Mouse (Mus musculus) MEL (cell line): Measurements from ENCODE around the gene Stk11.

Experiments used
- CTCF ChIP-seq, 3 experiments: IDR thresholded peaks in 2 of 3; conservative IDR thresholded peaks in 1 of 3; 2 replicates each; pipeline ENCODE4 v1.5.1; 2011 to 2012; ENCODE audit warnings: low read length in 3 of 3, low read depth in 2 of 3, mild to moderate bottlenecking in 2 of 3, improper control_type of control experiment in 1 of 3, inconsistent platforms in 1 of 3, mixed read lengths in 1 of 3, moderate library complexity in 1 of 3; ENCODE audit not compliant: control insufficient read depth in 1 of 3, insufficient read depth in 1 of 3, poor library complexity in 1 of 3, severe bottlenecking in 1 of 3
- JUND ChIP-seq: IDR thresholded peaks from 2 replicates; pipeline ENCODE4 v1.6.1; 2011; ENCODE audit warnings: low read depth, mild to moderate bottlenecking, improper control_type of control experiment, low read length
- MYB ChIP-seq: IDR thresholded peaks from 2 replicates; pipeline ENCODE4 v1.6.1; 2011; ENCODE audit warnings: mild to moderate bottlenecking, low read depth, low read length, improper control_type of control experiment
- MYC ChIP-seq: IDR thresholded peaks from 2 replicates; pipeline ENCODE4 v1.6.1; 2011; ENCODE audit warnings: low read depth, mild to moderate bottlenecking, low read length, improper control_type of control experiment, moderate library complexity
- POLR2A ChIP-seq, 2 experiments: IDR thresholded peaks; 2 replicates each; pipeline ENCODE4 v1.6.1; 2011 to 2012; ENCODE audit warnings: low read length in 2 of 2, mild to moderate bottlenecking in 2 of 2, control low read depth in 1 of 2, improper control_type of control experiment in 1 of 2, low read depth in 1 of 2, moderate library complexity in 1 of 2; ENCODE audit not compliant: control insufficient read depth in 1 of 2, insufficient read depth in 1 of 2, poor library complexity in 1 of 2
- POLR2AphosphoS5 ChIP-seq: IDR thresholded peaks from 2 replicates; pipeline ENCODE4 v1.6.1; 2012; ENCODE audit warnings: low read depth, borderline replicate concordance, mild to moderate bottlenecking, inconsistent platforms, low read length, moderate library complexity, mixed read lengths
- SMC3 ChIP-seq: IDR thresholded peaks from 2 replicates; pipeline ENCODE4 v1.6.1; 2011; ENCODE audit warnings: low read depth, low read length, improper control_type of control experiment
- USF1 ChIP-seq: IDR thresholded peaks from 2 replicates; pipeline ENCODE4 v1.6.1; 2014; ENCODE audit warnings: low read depth, mild to moderate bottlenecking, inconsistent platforms, low read length, improper control_type of control experiment, moderate library complexity

- TF ChIP-seq MYC (no peak), POLR2AphosphoS5 (no peak), USF1 (no peak), SMC3 (no peak), CTCF (IDR thresholded peaks at IDR 0.05 in 2 of 3, conservative IDR thresholded peaks at IDR 0.05 in 1 of 3; ENCODE audit: control insufficient read depth in 1 of 3, insufficient read depth in 1 of 3, low read depth in 2 of 3, low read length in 3 of 3, poor library complexity in 1 of 3, severe bottlenecking in 1 of 3) (no peak), POLR2A (IDR thresholded peaks at IDR 0.05; ENCODE audit: control insufficient read depth in 1 of 2, insufficient read depth in 1 of 2, low read depth in 1 of 2, low read length in 2 of 2, poor library complexity in 1 of 2) (no peak), MYB (no peak), JUND (no peak)
Measured at GRCm38 (mm10) chr10:80084817-80085487, 30.7 kb upstream of the Stk11 start.
